Mouse (Mus musculus) forebrain, embryonic 13.5 days (tissue): ENCODE data around the gene Lrrc28. TPM values are rescaled to one million over a fixed set of nuclear protein-coding genes. Genes with fewer than 3 reads are reported as not detected.
A peak's percentile ranks its signal among the peaks of the same experiment; 100 is the strongest.
"Not testable (repeated sequence)": the region's sequence is repeated elsewhere in the genome, so short reads cannot be mapped to it uniquely, and the experiment has no call there.

ENCODE experiments used
- ATAC-seq: fragments of 200-750 bp; cut with Nextera tagmentation; 2 replicates; pipeline ENCODE4 v1.8.0; 2017
- H3K27ac ChIP-seq: fragments of 300-500 bp; sonication (generic); 2 replicates; pipeline ENCODE4 v1.5.1; 2015; ENCODE audit warnings: inconsistent platforms, mild to moderate bottlenecking, moderate library complexity
- H3K27me3 ChIP-seq: fragments of 300-500 bp; sonication (generic); 2 replicates; pipeline ENCODE4 v1.6.1; 2015; ENCODE audit warnings: mild to moderate bottlenecking, inconsistent platforms
- H3K36me3 ChIP-seq: fragments of 300-500 bp; sonication (generic); 2 replicates; pipeline ENCODE4 v1.6.1; 2015; ENCODE audit warnings: mild to moderate bottlenecking, inconsistent platforms; ENCODE audit not compliant: poor library complexity, severe bottlenecking
- H3K4me1 ChIP-seq: fragments of 300-500 bp; sonication (generic); 2 replicates; pipeline ENCODE4 v1.6.1; 2015; ENCODE audit warnings: inconsistent platforms
- H3K4me2 ChIP-seq: fragments of 300-500 bp; sonication (generic); 2 replicates; pipeline ENCODE4 v1.6.1; 2015; ENCODE audit warnings: inconsistent platforms, mild to moderate bottlenecking, moderate library complexity
- H3K4me3 ChIP-seq: fragments of 300-500 bp; sonication (generic); 2 replicates; pipeline ENCODE4 v1.5.1; 2015; ENCODE audit warnings: mild to moderate bottlenecking, inconsistent platforms
- H3K9ac ChIP-seq: fragments of 300-500 bp; sonication (generic); 2 replicates; pipeline ENCODE4 v1.6.1; 2015; ENCODE audit warnings: mild to moderate bottlenecking, inconsistent platforms
- H3K9me3 ChIP-seq: fragments of 300-500 bp; sonication (generic); replicated peaks from 2 replicates; pipeline ENCODE4 v1.6.1; 2016; ENCODE audit warnings: inconsistent platforms
- WGBS: fragments of 180-500 bp; shearing (Covaris S2); methylation state at CpG from one replicate; pipeline ENCODE4 v1.1.7; 2015; 5-methylcytosine and 5-hydroxymethylcytosine counted together
- polyA plus RNA-seq: library from polyadenylated mRNA; unstranded; fragments of >200 nt; fragmentation: Nextera tagmentation; extraction: Ambion mirVana; gene quantifications from 2 replicates; pipeline ENCODE4 v1.2.1, GENCODE M21; 2015

The Lrrc28 gene
- polyA plus RNA-seq, 1 experiment from 2014 or later: 28.1 TPM

GRCm38 (mm10) chr7:67546282-67546681, 98.8 kb downstream of the Lrrc28 start:
- no peak overlapping the region for H3K9ac ChIP-seq
- no peak for ATAC-seq
- 92% methylated on average over 5 of the region's 5 CpGs for WGBS

GRCm38 (mm10) chr7:67544586-67544985, 100.5 kb downstream of the Lrrc28 start:
- H3K27ac ChIP-seq: no peak overlapping the region
- no peak overlapping the region for H3K4me2 ChIP-seq
- peaks cover 15% of the 10 kb centered on the region for H3K4me1 ChIP-seq
- H3K4me3 ChIP-seq: no peak overlapping the region
- ATAC-seq: no peak
- H3K36me3 ChIP-seq: no peaks in the 10 kb centered on the region
- no peaks in the 10 kb centered on the region for H3K27me3 ChIP-seq
- H3K9me3 ChIP-seq: no peaks in the 10 kb centered on the region
- no peak overlapping the region for H3K9ac ChIP-seq

More at GRCm38 (mm10) chr7:67546282-67546681, 98.8 kb downstream of the Lrrc28 start:
- Histone ChIP-seq H3K27ac (no peak overlapping the region), H3K4me2 (no peak overlapping the region), H3K36me3 (no peaks in the 10 kb centered on the region), H3K4me3 (no peak overlapping the region), H3K9me3 (no peaks in the 10 kb centered on the region), H3K4me1 (peaks cover 15% of the 10 kb centered on the region), H3K27me3 (no peaks in the 10 kb centered on the region)

GRCm38 (mm10) chr7:67543641-67544040, 101.4 kb downstream of the Lrrc28 start:
- 54% methylated on average over 6 of the region's 6 CpGs for WGBS
- no peak overlapping the region for H3K9ac ChIP-seq
- H3K4me3 ChIP-seq: no peak overlapping the region
- no peak overlapping the region for H3K4me2 ChIP-seq
- ATAC-seq: no peak
- peaks cover 7% of the 10 kb centered on the region; the same call in 1 of the 2 replicates for H3K4me1 ChIP-seq
- no peaks in the 10 kb centered on the region for H3K27me3 ChIP-seq
- H3K9me3 ChIP-seq: no peaks in the 10 kb centered on the region
- H3K27ac ChIP-seq: no peak overlapping the region
- no peaks in the 10 kb centered on the region for H3K36me3 ChIP-seq

- H3K4me2 ChIP-seq: no peak overlapping the region
- no peaks in the 10 kb centered on the region for H3K9me3 ChIP-seq
- no peak overlapping the region for H3K27ac ChIP-seq
- H3K4me1 ChIP-seq: peaks cover 12% of the 10 kb centered on the region; the same call in 1 of the 2 replicates
- no peaks in the 10 kb centered on the region for H3K36me3 ChIP-seq
- WGBS: 77% methylated on average over 11 of the region's 11 CpGs
- no peak overlapping the region for H3K4me3 ChIP-seq
- no peak overlapping the region for H3K9ac ChIP-seq
- no peak for ATAC-seq
- H3K27me3 ChIP-seq: no peaks in the 10 kb centered on the region
Measured at GRCm38 (mm10) chr7:67536588-67537372, 108.3 kb downstream of the Lrrc28 start.

- Histone ChIP-seq H3K9me3 (no peaks in the 10 kb centered on the region), H3K27me3 (no peaks in the 10 kb centered on the region), H3K4me1 (peaks cover 12% of the 10 kb centered on the region; the same call in 1 of the 2 replicates), H3K9ac (no peak overlapping the region), H3K4me3 (no peak overlapping the region), H3K27ac (no peak overlapping the region), H3K4me2 (no peak overlapping the region), H3K36me3 (no peaks in the 10 kb centered on the region)
- ATAC-seq: no peak
- WGBS: 85% methylated on average over 4 of the region's 4 CpGs
Measured at GRCm38 (mm10) chr7:67535941-67536340, 109.1 kb downstream of the Lrrc28 start.

GRCm38 (mm10) chr7:67530981-67531380, 114.1 kb downstream of the Lrrc28 start:
- H3K4me3 ChIP-seq: no peak overlapping the region
- H3K27me3 ChIP-seq: no peaks in the 10 kb centered on the region
- H3K9me3 ChIP-seq: no peaks in the 10 kb centered on the region
- 70% methylated on average over 2 of the region's 2 CpGs for WGBS
- no peak for ATAC-seq
- H3K9ac ChIP-seq: no peak overlapping the region
- no peaks in the 10 kb centered on the region for H3K36me3 ChIP-seq
- no peak overlapping the region for H3K4me2 ChIP-seq
- peaks cover 24% of the 10 kb centered on the region for H3K4me1 ChIP-seq
- no peak overlapping the region for H3K27ac ChIP-seq

- 83% methylated on average over 6 of the region's 6 CpGs for WGBS
- Histone ChIP-seq H3K9me3 (no peaks in the 10 kb centered on the region), H3K4me1 (peaks cover 24% of the 10 kb centered on the region), H3K9ac (no peak overlapping the region), H3K4me3 (no peak overlapping the region), H3K36me3 (no peaks in the 10 kb centered on the region), H3K4me2 (no peak overlapping the region), H3K27me3 (no peaks in the 10 kb centered on the region), H3K27ac (no peak overlapping the region; the same call in 1 of the 2 replicates)
- ATAC-seq: no peak
Measured at GRCm38 (mm10) chr7:67529381-67529780, 115.7 kb downstream of the Lrrc28 start.

- Histone ChIP-seq H3K9ac (no peak overlapping the region), H3K9me3 (no peaks in the 10 kb centered on the region), H3K27ac (peak overlapping the region; percentile 80; the same call in 1 of the 2 replicates), H3K4me3 (no peak overlapping the region), H3K36me3 (no peaks in the 10 kb centered on the region), H3K4me2 (no peak overlapping the region), H3K4me1 (peaks cover 26% of the 10 kb centered on the region), H3K27me3 (no peaks in the 10 kb centered on the region)
- peak; percentile 69 for ATAC-seq
- WGBS: 82% methylated on average over 18 of the region's 18 CpGs
Measured at GRCm38 (mm10) chr7:67528821-67529221, 116.2 kb downstream of the Lrrc28 start.

- WGBS: 51% methylated on average over 10 of the region's 10 CpGs
- no peaks in the 10 kb centered on the region for H3K36me3 ChIP-seq
- H3K27me3 ChIP-seq: no peaks in the 10 kb centered on the region
- H3K4me3 ChIP-seq: no peak overlapping the region
- H3K9me3 ChIP-seq: no peaks in the 10 kb centered on the region
- H3K27ac ChIP-seq: peak overlapping the region; percentile 80
- peak; percentile 80 for ATAC-seq
- H3K9ac ChIP-seq: no peak overlapping the region
- H3K4me2 ChIP-seq: no peak overlapping the region
- peaks cover 32% of the 10 kb centered on the region for H3K4me1 ChIP-seq
Measured at GRCm38 (mm10) chr7:67528063-67528811, 116.8 kb downstream of the Lrrc28 start.

GRCm38 (mm10) chr7:67525886-67526580, 119.0 kb downstream of the Lrrc28 start:
- Histone ChIP-seq H3K36me3 (no peaks in the 10 kb centered on the region), H3K27ac (no peak overlapping the region), H3K27me3 (no peaks in the 10 kb centered on the region), H3K4me2 (no peak overlapping the region), H3K4me1 (peaks cover 37% of the 10 kb centered on the region), H3K4me3 (no peak overlapping the region), H3K9ac (no peak overlapping the region), H3K9me3 (no peaks in the 10 kb centered on the region)
- whole genome bisulfite sequencing: 86% methylated on average over 3 of the region's 3 CpGs
- ATAC-seq: no peak

GRCm38 (mm10) chr7:67524069-67524468, 121.0 kb downstream of the Lrrc28 start:
- H3K4me1 ChIP-seq: peaks cover 28% of the 10 kb centered on the region
- H3K27me3 ChIP-seq, H3K9me3 ChIP-seq, H3K4me3 ChIP-seq, H3K36me3 ChIP-seq, H3K9ac ChIP-seq, H3K4me2 ChIP-seq, H3K27ac ChIP-seq, ATAC-seq: not testable (repeated sequence)
- WGBS: 95% methylated on average over 8 of the region's 8 CpGs

GRCm38 (mm10) chr7:67523400-67523799, 121.7 kb downstream of the Lrrc28 start:
- no peaks in the 10 kb centered on the region for H3K27me3 ChIP-seq
- ATAC-seq: 0 out of 2 replicates have a peak, but pooled peaks have one; percentile 11
- H3K4me2 ChIP-seq: no peak overlapping the region
- no peak overlapping the region for H3K4me3 ChIP-seq
- no peaks in the 10 kb centered on the region for H3K9me3 ChIP-seq
- H3K36me3 ChIP-seq: no peaks in the 10 kb centered on the region
- H3K27ac ChIP-seq: peak overlapping the region; percentile 31; the same call in 1 of the 2 replicates
- H3K9ac ChIP-seq: peak overlapping the region; percentile 21
- WGBS: 30% methylated on average over 7 of the region's 7 CpGs
- peaks cover 22% of the 10 kb centered on the region for H3K4me1 ChIP-seq
